Mouse (Mus musculus) kidney, adult 2 months (tissue): Measurements from ENCODE around the gene Rhbdf1.

ENCODE experiments used
- CTCF ChIP-seq: fragments of 200-500 bp; conservative IDR thresholded peaks from 2 replicates; pipeline ENCODE4 v1.5.1; 2011; ENCODE audit warnings: low read depth, mild to moderate bottlenecking, control low read depth, low read length, moderate library complexity, mixed read lengths; ENCODE audit not compliant: insufficient read depth, insufficient read length
- POLR2A ChIP-seq: fragments of 200-500 bp; IDR thresholded peaks from one replicate; pipeline ENCODE4 v1.6.1; 2011; ENCODE audit warnings: low read depth, low read length, control low read depth

- no peak for TF ChIP-seq CTCF
- TF ChIP-seq POLR2A: no peak
Observed at GRCm38 (mm10) chr11:32220607-32221224, 1.4 kb downstream of the Rhbdf1 start.
